Mouse (Mus musculus) stomach, embryonic 16.5 days (tissue): Measurements from ENCODE around the gene Zfp940. TPM values are rescaled to one million over a fixed set of nuclear protein-coding genes. Genes with fewer than 3 reads are reported as not detected.

ENCODE experiments used
- ATAC-seq: fragments of 200-750 bp; cut with Nextera tagmentation; 2 replicates; pipeline ENCODE4 v1.8.0; 2017; ENCODE audit warnings: moderate number of reproducible peaks, moderate TSS enrichment; ENCODE audit not compliant: insufficient read depth, low FRiP score
- H3K27ac ChIP-seq: fragments of 300-500 bp; sonication (generic); 2 replicates; pipeline ENCODE4 v1.5.1; 2014; ENCODE audit warnings: low read length
- H3K27me3 ChIP-seq: fragments of 300-500 bp; sonication (generic); 2 replicates; pipeline ENCODE4 v1.6.1; 2014; ENCODE audit warnings: low read length, control low read depth, mixed read lengths; ENCODE audit not compliant: control insufficient read depth, insufficient read depth
- H3K36me3 ChIP-seq: fragments of 300-500 bp; sonication (generic); 2 replicates; pipeline ENCODE4 v1.6.1; 2014; ENCODE audit warnings: low read length; ENCODE audit not compliant: control insufficient read depth, insufficient read depth
- H3K4me1 ChIP-seq: fragments of 300-500 bp; sonication (generic); 2 replicates; pipeline ENCODE4 v1.6.1; 2014; ENCODE audit warnings: low read length, control low read depth, mixed read lengths; ENCODE audit not compliant: control insufficient read depth, insufficient read depth
- H3K4me2 ChIP-seq: fragments of 300-500 bp; sonication (generic); 2 replicates; pipeline ENCODE4 v1.6.1; 2014; ENCODE audit warnings: low read depth, low read length, mixed read lengths
- H3K4me3 ChIP-seq: fragments of 300-500 bp; sonication (generic); replicated peaks from 2 replicates; pipeline ENCODE4 v1.5.1; 2014; ENCODE audit warnings: mild to moderate bottlenecking, low read length
- H3K9ac ChIP-seq: fragments of 300-500 bp; sonication (generic); 2 replicates; pipeline ENCODE4 v1.6.1; 2014; ENCODE audit warnings: low read length
- H3K9me3 ChIP-seq: fragments of 300-500 bp; sonication (generic); replicated peaks from 2 replicates; pipeline ENCODE4 v1.6.1; 2016; ENCODE audit warnings: low read length, control low read depth; ENCODE audit not compliant: control insufficient read depth
- WGBS: fragments of 180-500 bp; shearing (Covaris S2); extraction: QIAGEN DNeasy Blood & Tissue Kit; methylation state at CpG from one replicate; pipeline ENCODE4 v1.1.7; 2014; 5-methylcytosine and 5-hydroxymethylcytosine counted together
- polyA plus RNA-seq: library from polyadenylated mRNA; unstranded; fragments of >200 nt; fragmentation: Nextera tagmentation; extraction: Ambion mirVana; gene quantifications from 2 replicates; pipeline ENCODE4 v1.2.1, GENCODE M21; 2015

The Zfp940 gene
- polyA plus RNA-seq, 1 experiment from 2014 or later, result 4.9 TPM

- Histone ChIP-seq H3K4me2 (peak within 1 kb of the TSS; percentile 91), H3K27me3 (no peaks in the 10 kb centered on the region), H3K27ac (no peak within 1 kb of the TSS), H3K36me3 (no peaks in the 10 kb centered on the region), H3K4me1 (peaks cover 5% of the 10 kb centered on the region; the same call in 1 of the 2 replicates), H3K4me3 (peak within 1 kb of the TSS; percentile 83), H3K9ac (peak within 1 kb of the TSS; percentile 79), H3K9me3 (no peaks in the 10 kb centered on the region)
- WGBS, result 5% methylated on average over 32 of the region's 32 CpGs
- ATAC-seq, result peak; percentile 96
Measured at GRCm38 (mm10) chr7:29859532-29860517, 6.4 kb upstream of the Zfp940 start, which contains the start of gene Zfp420. Zfp420 (plus strand) TSS chr7:29859979.

GRCm38 (mm10) chr7:29852831-29853218 lies 644 bp downstream of the Zfp940 start:
- no peak for ATAC-seq
- WGBS, result 58% methylated on average over 9 of the region's 9 CpGs
- Histone ChIP-seq H3K4me1 (peaks cover 5% of the 10 kb centered on the region; the same call in 1 of the 2 replicates), H3K4me2 (peak overlapping the region; percentile 94), H3K9me3 (no peaks in the 10 kb centered on the region), H3K4me3 (peak overlapping the region; percentile 68), H3K36me3 (no peaks in the 10 kb centered on the region), H3K9ac (peak overlapping the region; percentile 78), H3K27me3 (no peaks in the 10 kb centered on the region), H3K27ac (no peak overlapping the region)

GRCm38 (mm10) chr7:29844616-29845015 lies 8.9 kb downstream of the Zfp940 start:
- H3K9ac ChIP-seq, result no peak overlapping the region
- no peaks in the 10 kb centered on the region for H3K27me3 ChIP-seq
- H3K4me2 ChIP-seq, result no peak overlapping the region
- 87% methylated on average over 5 of the region's 5 CpGs for WGBS
- H3K27ac ChIP-seq, result no peak overlapping the region
- no peaks in the 10 kb centered on the region; the same call in 1 of the 2 replicates for H3K36me3 ChIP-seq
- no peaks in the 10 kb centered on the region for H3K9me3 ChIP-seq
- no peaks in the 10 kb centered on the region for H3K4me1 ChIP-seq
- ATAC-seq, result no peak
- H3K4me3 ChIP-seq, result no peak overlapping the region

GRCm38 (mm10) chr7:29842105-29842504 lies 11.4 kb downstream of the Zfp940 start:
- ATAC-seq, result no peak
- Histone ChIP-seq H3K4me3 (no peak overlapping the region), H3K36me3 (no peaks in the 10 kb centered on the region; the same call in 1 of the 2 replicates), H3K9me3 (no peaks in the 10 kb centered on the region), H3K27ac (no peak overlapping the region), H3K4me2 (no peak overlapping the region), H3K27me3 (no peaks in the 10 kb centered on the region), H3K4me1 (no peaks in the 10 kb centered on the region), H3K9ac (no peak overlapping the region)
- 95% methylated on average over 1 of the region's 1 CpGs for WGBS

- no peak for ATAC-seq
- WGBS, result 84% methylated on average over 3 of the region's 3 CpGs
Measured at GRCm38 (mm10) chr7:29839256-29839655, 14.2 kb downstream of the Zfp940 start.

GRCm38 (mm10) chr7:29836816-29837215 lies 16.7 kb downstream of the Zfp940 start:
- no peak overlapping the region for H3K27ac ChIP-seq
- 95% methylated on average over 1 of the region's 1 CpGs for WGBS
- no peak overlapping the region for H3K4me2 ChIP-seq
- ATAC-seq, result no peak
- no peak overlapping the region for H3K4me3 ChIP-seq
- no peaks in the 10 kb centered on the region for H3K27me3 ChIP-seq
- no peaks in the 10 kb centered on the region for H3K4me1 ChIP-seq
- H3K9me3 ChIP-seq, result 0 out of 2 replicates have a peak, but pooled peaks cover 3% of the 10 kb centered on the region
- peaks cover 5% of the 10 kb centered on the region; the same call in 1 of the 2 replicates for H3K36me3 ChIP-seq
- no peak overlapping the region for H3K9ac ChIP-seq

More at GRCm38 (mm10) chr7:29839256-29839655, 14.2 kb downstream of the Zfp940 start:
- H3K27me3 ChIP-seq, result no peaks in the 10 kb centered on the region
- no peak overlapping the region for H3K27ac ChIP-seq
- H3K4me1 ChIP-seq, result no peaks in the 10 kb centered on the region
- H3K4me3 ChIP-seq, result no peak overlapping the region
- 0 out of 2 replicates have a peak, but pooled peaks cover 3% of the 10 kb centered on the region for H3K9me3 ChIP-seq
- no peaks in the 10 kb centered on the region for H3K36me3 ChIP-seq
- H3K9ac ChIP-seq, result no peak overlapping the region
- no peak overlapping the region for H3K4me2 ChIP-seq

GRCm38 (mm10) chr7:29829804-29830203 lies 23.7 kb downstream of the Zfp940 start:
- Histone ChIP-seq H3K27me3 (no peaks in the 10 kb centered on the region), H3K9me3 (0 out of 2 replicates have a peak, but pooled peaks cover 10% of the 10 kb centered on the region), H3K27ac (no peak overlapping the region), H3K9ac (no peak overlapping the region), H3K4me1 (no peaks in the 10 kb centered on the region), H3K4me2 (no peak overlapping the region), H3K36me3 (peaks cover 41% of the 10 kb centered on the region), H3K4me3 (no peak overlapping the region)
- no peak for ATAC-seq
- whole genome bisulfite sequencing, result 90% methylated on average over 12 of the region's 12 CpGs

- Histone ChIP-seq H3K4me1 (no peaks in the 10 kb centered on the region), H3K27ac (no peak overlapping the region), H3K27me3 (no peaks in the 10 kb centered on the region), H3K4me2 (no peak overlapping the region), H3K9ac (no peak overlapping the region), H3K36me3 (peaks cover 41% of the 10 kb centered on the region), H3K9me3 (0 out of 2 replicates have a peak, but pooled peaks cover 10% of the 10 kb centered on the region), H3K4me3 (no peak overlapping the region)
- WGBS, result 91% methylated on average over 12 of the region's 12 CpGs
- no peak for ATAC-seq
Measured at GRCm38 (mm10) chr7:29828001-29828400, 25.5 kb downstream of the Zfp940 start.
